ENCODE assay signal across 8 mouse cellular contexts in the genomic region with DNA sequence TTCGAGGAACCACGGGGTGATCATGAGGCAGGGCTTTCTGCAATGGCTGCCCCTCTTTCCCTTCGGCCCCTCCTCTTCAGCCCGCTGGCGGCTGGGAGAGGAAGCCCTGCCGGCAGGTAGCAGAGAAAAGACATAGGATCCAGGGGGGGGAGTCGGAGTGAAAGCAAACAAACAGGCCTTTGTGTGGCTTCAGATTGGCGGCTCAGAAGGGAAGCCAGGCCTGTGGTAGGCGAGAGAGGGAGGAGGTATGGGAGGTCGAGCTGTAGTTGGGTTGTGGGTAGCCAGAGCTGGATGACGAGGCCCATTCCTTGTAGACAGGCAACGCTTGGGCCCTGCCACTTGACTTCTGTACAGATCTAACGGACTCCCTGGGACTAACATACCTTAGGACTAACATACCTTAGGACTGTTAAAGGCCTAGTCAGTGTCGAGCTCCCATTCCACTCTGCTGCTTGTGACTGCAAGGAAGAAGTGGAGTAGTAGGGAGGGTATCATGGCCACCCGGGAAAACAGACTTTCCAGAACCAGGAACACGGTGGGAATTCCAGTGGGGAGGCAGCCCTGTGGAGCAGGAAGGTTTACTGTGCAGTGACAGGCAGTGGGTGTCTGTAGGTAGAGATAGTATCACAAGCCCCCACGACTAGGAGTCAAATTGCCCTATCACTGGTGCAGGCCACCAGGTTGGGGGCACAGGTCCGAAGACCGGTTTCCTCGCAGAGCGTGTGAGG. TPM values are rescaled to one million over a fixed set of nuclear protein-coding genes. Genes with fewer than 3 reads are reported as not detected.
DNase-seq lines count a peak whose midpoint lies in the region; ATAC-seq lines count a peak whose summit lies in the region.

No protein-coding gene starts in this region.

- DNase-seq in ZHBTc4 (ENCODE audit: low read depth, low spot score) (peak; percentile 78), adipocyte (ENCODE audit: low spot score) (no peak)
- DNase-seq in heart, postnatal 4 days, result peak; percentile 57
- DNase-seq in left cerebral cortex, postnatal 4 days, result peak; percentile 37
- DNase-seq in right cerebral cortex, postnatal 14 days, result peak; percentile 22

- intact Hi-C loops in left cerebral cortex, postnatal 4 days (cut with DNase I), result no loop called here

- peak; percentile 32 for ATAC-seq in CD4-positive, CD25-positive, alpha-beta regulatory T cell, adult 4 months
- ATAC-seq in erythroblast, adult 5-6 weeks (replicated peaks; ENCODE audit: low FRiP score, poor library complexity, severe bottlenecking), result peak; percentile 51
- ATAC-seq in megakaryocyte-erythroid progenitor cell, adult 5-6 weeks (replicated peaks; ENCODE audit: low FRiP score, low TSS enrichment, poor library complexity, severe bottlenecking), result peak; percentile 25

RNA-seq across cellular contexts. Expression of a gene that starts 9.6 kb away (rescaled TPM):
- polyA plus RNA-seq in CD4-positive, CD25-positive, alpha-beta regulatory T cell, adult 4 months (2017; shearing (Covaris generic)), result 1 to 10 TPM; 8.4 to 8.9 TPM
- 4.0 and 6.3 TPM in 2 replicates for total RNA-seq in erythroblast, adult 5-6 weeks (2015; ENCODE audit: low replicate concordance)
- total RNA-seq in erythroblast, adult 5-6 weeks (2017; ENCODE audit: low replicate concordance), result 1.3 and 1.5 TPM in 2 replicates
- total RNA-seq in heart, postnatal 4 days (2021), result 10 to 100 TPM; 50.6 to 58.0 TPM
- total RNA-seq in left cerebral cortex, postnatal 4 days (2021), result 10 to 100 TPM; 85.9 to 92.3 TPM
- 55.9 and 58.6 TPM in 2 replicates for total RNA-seq in megakaryocyte-erythroid progenitor cell, adult 5-6 weeks (2014; fragmentation: Nextera tagmentation)
- total RNA-seq in megakaryocyte-erythroid progenitor cell, adult 5-6 weeks (2017), result 5.9 and 8.3 TPM in 2 replicates
